Mouse (Mus musculus) heart, embryonic 14.5 days (tissue): ENCODE data around the gene Erc2. TPM values are rescaled to one million over a fixed set of nuclear protein-coding genes. Genes with fewer than 3 reads are reported as not detected.

Source experiments
- ATAC-seq: fragments of 200-750 bp; cut with Nextera tagmentation; 2 replicates; pipeline ENCODE4 v1.8.0; 2017; ENCODE audit warnings: low read depth, moderate TSS enrichment; ENCODE audit not compliant: insufficient number of reproducible peaks, insufficient read depth, low FRiP score
- H3K27ac ChIP-seq, 2 experiments: fragments of 200-500 bp in 1 of 2; fragments of 300-500 bp in 1 of 2; sonication (generic) in 1 of 2; replicated peaks in 1 of 2; 2 replicates each; pipeline ENCODE4 v1.5.1; 2012 to 2014; ENCODE audit warnings: low read depth in 2 of 2, low read length in 2 of 2, control low read depth in 1 of 2, mild to moderate bottlenecking in 1 of 2, mixed read lengths in 1 of 2; ENCODE audit not compliant: control insufficient read depth in 1 of 2, insufficient read depth in 1 of 2
- H3K27me3 ChIP-seq: fragments of 300-500 bp; sonication (generic); 2 replicates; pipeline ENCODE4 v1.6.1; 2014; ENCODE audit warnings: mild to moderate bottlenecking, low read length, control low read depth; ENCODE audit not compliant: control insufficient read depth, insufficient read depth
- H3K36me3 ChIP-seq: fragments of 300-500 bp; sonication (generic); 2 replicates; pipeline ENCODE4 v1.6.1; 2014; ENCODE audit warnings: mild to moderate bottlenecking, control low read depth, low read length, mixed read lengths; ENCODE audit not compliant: control insufficient read depth, insufficient read depth
- H3K4me1 ChIP-seq, 2 experiments: fragments of 200-500 bp in 1 of 2; fragments of 300-500 bp in 1 of 2; sonication (generic) in 1 of 2; 2 replicates each; pipeline ENCODE4 v1.6.1; 2012 to 2014; ENCODE audit warnings: low read length in 2 of 2, control low read depth in 1 of 2, mixed read lengths in 1 of 2; ENCODE audit not compliant: control insufficient read depth in 2 of 2, insufficient read depth in 2 of 2
- H3K4me2 ChIP-seq: fragments of 300-500 bp; sonication (generic); 2 replicates; pipeline ENCODE4 v1.6.1; 2014; ENCODE audit warnings: mild to moderate bottlenecking, low read length
- H3K4me3 ChIP-seq, 2 experiments: fragments of 200-500 bp in 1 of 2; fragments of 300-500 bp in 1 of 2; sonication (generic) in 1 of 2; 2 replicates each; pipeline ENCODE4 v1.5.1; 2012 to 2014; ENCODE audit warnings: low read length in 2 of 2, mild to moderate bottlenecking in 2 of 2, control low read depth in 1 of 2, low read depth in 1 of 2, moderate library complexity in 1 of 2; ENCODE audit not compliant: control insufficient read depth in 1 of 2, insufficient read depth in 1 of 2
- H3K9ac ChIP-seq: fragments of 300-500 bp; sonication (generic); 2 replicates; pipeline ENCODE4 v1.6.1; 2014; ENCODE audit warnings: mild to moderate bottlenecking, low read length
- H3K9me3 ChIP-seq: fragments of 300-500 bp; sonication (generic); 2 replicates; pipeline ENCODE4 v1.6.1; 2016; ENCODE audit warnings: low read length, control low read depth; ENCODE audit not compliant: control insufficient read depth
- WGBS: fragments of 180-500 bp; shearing (Covaris S2); extraction: QIAGEN DNeasy Blood & Tissue Kit; methylation state at CpG from one replicate; pipeline ENCODE4 v1.1.7; 2014; 5-methylcytosine and 5-hydroxymethylcytosine counted together
- polyA plus RNA-seq: library from polyadenylated mRNA; unstranded; fragments of >200 nt; fragmentation: Nextera tagmentation; extraction: Ambion mirVana; gene quantifications from 2 replicates; pipeline ENCODE4 v1.2.1, GENCODE M21; 2014

The Erc2 gene
- polyA plus RNA-seq, 1 experiment from 2014 or later: 3.2 TPM

DNA sequence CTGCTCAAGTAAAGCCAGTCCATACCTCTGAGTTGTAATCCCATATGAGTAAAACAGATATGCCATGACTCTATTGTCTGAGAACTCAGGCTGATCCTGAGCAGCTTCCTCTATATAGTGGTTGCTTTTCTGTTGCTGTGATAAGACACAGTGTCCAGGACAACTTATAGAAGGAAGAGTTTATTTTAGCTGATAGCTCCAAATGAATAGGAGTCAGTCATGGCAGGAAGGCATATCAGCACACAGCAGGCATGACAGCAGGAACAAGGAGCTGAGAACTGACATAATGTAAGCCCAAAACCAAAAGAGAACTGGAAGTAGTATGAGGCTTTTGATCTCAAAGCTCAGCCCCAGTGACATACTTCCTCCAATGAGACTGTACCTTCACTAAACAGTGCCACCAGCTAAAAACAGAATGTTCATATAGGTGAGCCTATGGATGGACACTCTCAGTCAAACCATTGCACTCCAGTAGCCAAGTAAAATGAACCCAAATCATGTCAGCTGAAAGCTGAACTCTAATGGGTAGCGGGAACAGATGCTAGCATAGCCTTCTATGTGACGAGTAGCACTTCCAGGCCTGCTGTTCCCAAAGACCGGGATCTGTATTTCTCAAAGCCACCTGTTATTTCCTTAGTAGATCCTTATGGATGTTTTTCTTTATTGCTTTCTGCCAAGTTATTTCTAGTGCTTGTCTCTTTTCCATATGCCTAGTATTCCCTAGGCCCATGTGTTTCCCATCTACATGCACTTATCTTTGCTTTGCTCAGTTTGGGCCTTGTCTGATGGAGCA is 764.8 kb downstream of the Erc2 start:
- no peak overlapping the region for H3K27ac ChIP-seq
- no peak for ATAC-seq
- H3K4me2 ChIP-seq: no peak overlapping the region
- H3K36me3 ChIP-seq: no peaks in the 10 kb centered on the region
- H3K4me1 ChIP-seq: no peaks in the 10 kb centered on the region
- no peak overlapping the region for H3K4me3 ChIP-seq
- no peaks in the 10 kb centered on the region for H3K27me3 ChIP-seq
- WGBS: 84% methylated on average over 3 of the region's 3 CpGs
- H3K9me3 ChIP-seq: no peaks in the 10 kb centered on the region
- H3K9ac ChIP-seq: no peak overlapping the region

DNA sequence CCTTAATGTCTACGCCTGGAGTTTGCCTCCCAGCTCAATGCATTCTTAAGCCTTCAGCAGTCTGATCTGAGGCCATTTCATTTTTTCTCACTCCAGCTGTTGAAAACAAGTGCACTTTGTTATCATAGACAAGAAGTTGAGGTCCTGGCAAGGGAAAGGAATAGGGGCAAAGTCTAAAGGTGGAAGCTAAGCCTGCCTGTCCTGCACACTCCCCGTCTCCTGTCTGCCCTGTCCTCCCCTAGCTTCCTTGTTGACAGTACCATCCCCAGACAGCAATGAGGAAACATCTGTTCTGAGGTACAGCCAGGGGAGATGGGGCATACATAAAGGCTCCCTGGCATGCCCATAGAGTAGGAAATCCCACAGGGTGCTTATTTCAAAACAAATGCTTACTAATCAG is 776.7 kb downstream of the Erc2 start:
- no peaks in the 10 kb centered on the region for H3K36me3 ChIP-seq
- H3K4me1 ChIP-seq: no peaks in the 10 kb centered on the region
- H3K27me3 ChIP-seq: no peaks in the 10 kb centered on the region
- H3K9me3 ChIP-seq: no peaks in the 10 kb centered on the region
- ATAC-seq: no peak
- WGBS: 57% methylated on average over 2 of the region's 2 CpGs
- no peak overlapping the region for H3K4me2 ChIP-seq
- no peak overlapping the region for H3K27ac ChIP-seq
- H3K4me3 ChIP-seq: no peak overlapping the region
- H3K9ac ChIP-seq: no peak overlapping the region

DNA sequence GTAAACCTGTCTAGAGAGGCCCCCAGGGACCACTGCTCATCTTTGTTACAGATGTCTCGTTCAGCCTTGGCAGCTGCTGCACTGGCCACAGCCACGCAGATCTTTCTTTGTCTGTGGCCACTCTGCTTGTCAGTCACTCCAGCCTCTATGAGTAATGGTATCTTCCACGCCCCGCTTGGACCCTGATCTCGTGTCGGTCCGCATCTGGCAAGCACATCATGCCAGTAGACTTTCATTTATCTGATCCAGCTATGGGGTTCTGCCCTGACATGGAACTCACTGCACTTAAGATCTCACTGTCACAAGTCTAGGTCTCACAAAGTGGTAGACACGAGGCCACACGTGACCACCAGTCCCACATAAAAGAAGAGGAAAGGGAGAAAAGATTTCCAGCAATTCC is 777.7 kb downstream of the Erc2 start:
- no peak overlapping the region for H3K27ac ChIP-seq
- H3K9me3 ChIP-seq: no peaks in the 10 kb centered on the region
- no peak overlapping the region for H3K9ac ChIP-seq
- H3K4me2 ChIP-seq: no peak overlapping the region
- no peaks in the 10 kb centered on the region for H3K36me3 ChIP-seq
- H3K4me3 ChIP-seq: no peak overlapping the region
- WGBS: 81% methylated on average over 9 of the region's 9 CpGs
- H3K27me3 ChIP-seq: no peaks in the 10 kb centered on the region
- ATAC-seq: no peak
- no peaks in the 10 kb centered on the region for H3K4me1 ChIP-seq

DNA sequence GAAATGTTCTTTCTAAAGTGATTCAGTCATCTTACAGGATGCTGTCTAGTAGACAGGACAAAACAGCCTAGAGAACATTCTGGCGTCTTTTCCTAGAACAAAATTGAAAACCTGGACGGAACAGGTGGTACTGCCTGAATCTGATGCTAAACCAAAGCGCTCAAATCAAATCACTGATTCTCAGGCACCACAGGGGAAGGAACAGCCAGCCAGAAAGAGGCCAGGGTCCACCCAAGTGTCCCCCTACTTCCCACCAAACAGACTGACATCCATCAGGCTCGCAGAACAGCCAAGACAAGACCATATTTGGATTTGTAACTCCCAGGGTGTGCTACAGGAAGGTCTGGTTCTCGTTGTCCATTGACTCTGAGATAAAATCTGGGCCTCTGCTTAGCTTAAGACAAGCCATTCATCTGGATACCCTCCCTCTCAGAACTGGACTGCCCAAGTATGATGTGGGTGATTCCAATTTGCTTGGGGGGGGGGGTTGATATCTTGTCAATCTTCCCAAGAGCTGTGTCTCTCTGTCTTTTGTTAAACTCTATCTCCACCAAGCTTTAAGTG is 783.1 kb downstream of the Erc2 start:
- H3K9ac ChIP-seq: no peak overlapping the region
- peaks cover 0 to 4% of the 10 kb centered on the region in 2 experiments; a peak in 2 of 4 replicates for H3K4me1 ChIP-seq
- H3K9me3 ChIP-seq: no peaks in the 10 kb centered on the region
- WGBS: 50% methylated on average over 5 of the region's 5 CpGs
- no peak overlapping the region for H3K27ac ChIP-seq
- H3K27me3 ChIP-seq: no peaks in the 10 kb centered on the region
- no peak overlapping the region for H3K4me2 ChIP-seq
- H3K36me3 ChIP-seq: no peaks in the 10 kb centered on the region
- 0 out of 2 replicates have a peak, but pooled peaks have one; percentile 6 for ATAC-seq
- H3K4me3 ChIP-seq: no peak overlapping the region

DNA sequence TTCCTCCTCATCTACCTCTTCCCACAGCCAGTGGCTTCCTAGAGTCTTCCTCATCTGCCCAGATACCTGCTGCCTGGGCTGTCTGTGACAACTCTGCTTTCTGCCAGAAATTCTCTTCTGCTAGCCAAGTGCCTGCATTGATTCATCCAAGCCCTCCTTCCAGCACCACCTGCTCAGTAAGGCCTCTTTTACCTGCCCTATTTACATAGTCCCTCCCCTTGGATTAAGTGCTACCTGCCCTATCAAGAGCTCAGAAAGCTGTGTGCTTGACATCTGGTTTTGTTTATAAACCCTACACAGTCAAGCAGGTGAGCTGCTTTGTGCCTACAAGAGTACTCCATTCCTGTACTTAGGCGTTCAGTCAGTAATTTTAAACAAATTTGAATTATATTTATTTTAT is 787.2 kb downstream of the Erc2 start:
- peaks cover 12 to 24% of the 10 kb centered on the region in 2 experiments for H3K4me1 ChIP-seq
- H3K36me3 ChIP-seq: no peaks in the 10 kb centered on the region
- ATAC-seq: no peak
- no peak overlapping the region for H3K9ac ChIP-seq
- no peak overlapping the region for H3K27ac ChIP-seq
- no peak overlapping the region for H3K4me3 ChIP-seq
- no peaks in the 10 kb centered on the region for H3K27me3 ChIP-seq
- 82% methylated on average over 1 of the region's 1 CpGs for WGBS
- H3K9me3 ChIP-seq: no peaks in the 10 kb centered on the region
- no peak overlapping the region for H3K4me2 ChIP-seq

DNA sequence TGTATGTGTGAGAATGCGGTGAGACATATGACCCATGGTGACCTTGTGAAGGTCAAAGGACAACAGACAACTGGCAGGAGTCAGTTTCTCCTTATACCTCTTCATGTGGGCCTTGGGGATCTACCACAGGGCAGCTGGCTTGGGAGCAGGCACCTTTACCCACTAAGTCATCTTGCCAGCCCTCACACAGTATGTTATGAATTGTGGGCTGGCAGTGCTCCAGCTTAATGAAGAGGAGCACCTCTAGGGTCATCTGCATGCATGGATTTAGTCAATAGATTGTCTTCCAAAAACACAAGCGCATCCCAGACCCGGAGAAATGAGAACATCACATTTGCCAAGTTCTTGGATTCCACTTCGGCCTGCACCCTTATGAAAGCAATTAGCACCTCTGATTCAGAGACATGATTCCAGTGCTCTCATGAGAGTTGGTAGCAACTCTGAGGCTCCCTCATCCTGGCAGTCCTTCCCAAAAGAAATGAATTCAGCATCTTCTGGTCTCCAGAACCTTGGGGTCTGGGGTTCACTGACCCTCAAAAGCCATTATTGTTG is 787.6 kb downstream of the Erc2 start:
- Histone ChIP-seq H3K4me1 (peaks cover 12 to 24% of the 10 kb centered on the region in 2 experiments), H3K9ac (no peak overlapping the region), H3K27ac (no peak overlapping the region), H3K36me3 (no peaks in the 10 kb centered on the region), H3K4me2 (no peak overlapping the region), H3K9me3 (no peaks in the 10 kb centered on the region), H3K4me3 (no peak overlapping the region), H3K27me3 (no peaks in the 10 kb centered on the region)
- no peak for ATAC-seq
- 94% methylated on average over 4 of the region's 4 CpGs for WGBS

DNA sequence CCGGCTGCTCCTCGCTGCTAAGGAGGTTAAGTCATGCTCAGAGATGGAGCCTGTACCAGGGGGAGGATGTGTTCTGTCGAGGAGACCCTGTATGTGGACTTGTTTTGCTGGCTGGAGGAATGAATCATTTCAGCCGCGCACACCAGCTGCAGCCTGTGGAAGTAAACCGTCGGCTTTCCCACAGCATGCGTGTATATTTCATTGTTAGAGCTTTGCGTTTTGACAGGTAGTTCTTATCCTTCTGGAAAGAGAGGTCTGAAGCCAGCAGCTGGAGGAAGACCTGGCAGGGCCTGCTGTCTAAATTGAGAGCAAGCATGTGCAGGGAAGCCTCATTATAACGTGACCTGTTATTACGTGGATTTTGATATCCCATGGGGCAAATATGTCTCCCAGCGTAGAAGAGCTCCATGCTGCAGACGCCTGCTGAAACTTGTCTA is 788.6 kb downstream of the Erc2 start:
- H3K4me2 ChIP-seq: no peak overlapping the region
- ATAC-seq: no peak

More for the DNA sequence above, 788.6 kb downstream of the Erc2 start:
- no peak overlapping the region for H3K4me3 ChIP-seq
- peaks cover 13 to 22% of the 10 kb centered on the region in 2 experiments for H3K4me1 ChIP-seq
- no peaks in the 10 kb centered on the region for H3K36me3 ChIP-seq
- WGBS: 58% methylated on average over 13 of the region's 13 CpGs
- H3K9me3 ChIP-seq: no peaks in the 10 kb centered on the region
- no peak overlapping the region for H3K9ac ChIP-seq
- H3K27ac ChIP-seq: no peak overlapping the region
- H3K27me3 ChIP-seq: no peaks in the 10 kb centered on the region
